Mouse (Mus musculus) thymus, adult 18-20 months (tissue): Measurements from ENCODE around the gene Otof.
A peak's percentile ranks its signal among the peaks of the same experiment; 100 is the strongest.

Source experiments
- DNase-seq, 2 experiments: peaks; one replicate each; pipeline ENCODE4 v3.0.0; 2022; ENCODE audit warnings: mixed read lengths in 2 of 2

Otof gene

DNA sequence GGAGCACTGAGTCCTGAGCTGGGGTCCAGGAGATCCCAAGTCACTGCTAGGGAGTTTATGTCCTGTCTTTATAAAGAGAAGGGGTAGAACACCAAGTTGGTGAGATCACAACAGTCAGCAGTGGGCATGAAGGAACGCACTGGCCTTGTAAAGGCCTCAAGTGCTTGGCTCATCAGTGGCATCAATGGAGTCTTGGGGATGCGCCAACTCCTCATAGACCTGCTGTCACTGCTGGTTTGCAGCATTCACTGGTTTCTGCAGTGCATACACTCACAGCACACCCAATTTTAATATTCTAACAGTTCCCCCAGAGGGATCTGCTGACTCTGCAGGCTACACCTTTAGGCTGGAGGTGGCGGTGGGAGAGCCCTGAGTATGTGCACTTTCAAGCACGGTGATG lies 38.6 kb downstream of the Otof start:
- DNase-seq, result no peak

DNA sequence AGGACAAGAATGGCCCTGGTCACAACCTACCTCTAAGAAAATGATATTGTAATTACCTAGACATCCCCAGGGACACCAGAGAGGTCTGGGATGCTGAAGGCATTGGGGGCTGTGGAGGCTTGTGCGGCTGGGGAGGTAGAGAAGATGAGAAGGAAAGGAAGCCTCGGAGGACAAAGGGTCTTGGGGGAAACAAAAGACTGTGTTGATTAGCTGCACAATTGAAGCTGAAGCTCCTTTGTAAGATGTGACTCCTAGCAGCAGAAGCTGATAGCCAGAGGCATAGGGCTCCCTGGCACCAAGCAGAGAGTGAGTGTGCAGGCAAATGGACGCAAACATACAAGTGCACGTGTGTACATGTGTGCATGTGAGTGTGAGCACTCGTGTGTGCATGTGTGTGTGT lies 45.1 kb downstream of the Otof start:
- no peak for DNase-seq

DNA sequence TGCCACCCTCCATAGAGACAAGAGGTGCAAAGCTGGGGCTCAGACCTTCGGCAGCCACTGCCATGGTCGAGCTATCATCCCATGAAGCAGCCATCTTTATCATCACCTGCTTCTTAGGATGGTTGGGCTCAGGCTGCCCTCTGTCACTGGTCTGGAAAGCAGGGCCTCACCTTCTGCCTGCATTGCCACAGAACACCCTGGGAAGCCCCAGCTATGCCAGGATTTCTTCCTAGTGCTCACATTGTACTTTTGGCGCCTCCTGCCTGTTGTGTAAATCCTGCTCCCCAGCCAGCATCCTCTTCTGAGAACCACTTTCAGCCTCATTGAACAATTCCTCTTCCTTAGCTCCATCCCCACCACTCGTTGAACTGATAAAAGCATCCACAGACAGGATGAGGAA lies 45.9 kb downstream of the Otof start:
- no peak for DNase-seq

- no peak for DNase-seq
These were observed 46.4 kb downstream of the Otof start for GRCm38 (mm10) chr5:30415381-30415780.

DNA sequence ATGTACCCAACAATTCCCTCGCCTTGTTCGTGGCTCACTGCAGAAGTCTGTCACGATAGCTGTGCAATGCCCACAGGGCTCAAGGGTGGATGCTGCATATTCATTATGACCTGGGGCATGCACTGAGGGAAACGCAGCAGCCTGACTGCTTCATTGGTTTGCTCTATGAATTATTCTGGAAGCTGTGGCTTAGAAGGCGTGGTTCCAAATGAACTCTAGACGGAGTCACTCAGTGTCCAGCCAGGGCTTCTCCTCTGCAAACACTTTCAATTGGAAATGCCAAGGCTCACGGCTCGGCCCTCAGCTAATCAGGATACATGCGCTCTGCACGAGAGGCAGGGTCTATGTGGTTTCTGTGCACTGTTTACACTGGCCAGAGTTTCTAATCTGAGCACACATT lies 50.2 kb downstream of the Otof start:
- no peak for DNase-seq

DNA sequence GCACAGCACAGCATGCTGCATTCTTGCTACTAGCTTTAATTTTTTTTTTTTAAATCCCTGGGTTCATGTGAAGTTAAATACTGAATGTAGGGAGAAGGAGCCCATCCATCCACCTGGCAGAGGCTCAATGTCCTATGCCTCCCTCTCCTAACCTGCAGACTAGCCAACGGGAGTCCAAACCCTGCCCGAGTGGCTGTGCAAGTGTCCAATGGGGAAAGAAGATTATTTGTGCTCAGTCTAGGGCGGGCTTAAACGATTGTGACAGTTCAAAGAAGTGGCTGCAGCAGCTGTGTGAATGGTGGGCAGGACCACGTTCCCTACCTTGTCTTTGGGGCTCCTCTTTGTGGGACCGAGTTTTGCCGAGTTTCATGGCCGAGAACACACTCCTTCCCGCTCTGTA lies 54.9 kb downstream of the Otof start:
- DNase-seq, result no peak

GRCm38 (mm10) chr5:30401165-30401564 lies 60.6 kb downstream of the Otof start:
- DNase-seq, result no peak

DNA sequence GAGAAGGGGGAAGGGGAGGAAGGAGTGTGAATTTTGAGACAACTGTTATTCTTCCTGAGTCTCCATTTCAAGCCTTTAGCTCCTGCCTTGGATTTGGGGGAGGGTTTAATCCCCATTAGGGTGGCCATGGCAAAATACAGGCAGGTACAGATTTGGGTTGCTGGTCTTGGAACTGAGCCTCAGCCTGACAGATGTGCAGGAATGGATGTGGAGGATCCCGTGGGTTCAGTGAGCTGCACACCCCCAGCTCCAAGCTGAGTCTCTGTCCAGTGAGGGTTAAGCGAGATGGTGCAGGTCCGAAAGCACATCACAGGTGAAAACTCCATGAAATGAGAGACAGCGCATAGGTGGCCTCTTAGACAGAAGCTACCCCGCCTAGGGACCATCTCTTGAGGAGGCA lies 61.2 kb downstream of the Otof start:
- DNase-seq, result no peak

DNA sequence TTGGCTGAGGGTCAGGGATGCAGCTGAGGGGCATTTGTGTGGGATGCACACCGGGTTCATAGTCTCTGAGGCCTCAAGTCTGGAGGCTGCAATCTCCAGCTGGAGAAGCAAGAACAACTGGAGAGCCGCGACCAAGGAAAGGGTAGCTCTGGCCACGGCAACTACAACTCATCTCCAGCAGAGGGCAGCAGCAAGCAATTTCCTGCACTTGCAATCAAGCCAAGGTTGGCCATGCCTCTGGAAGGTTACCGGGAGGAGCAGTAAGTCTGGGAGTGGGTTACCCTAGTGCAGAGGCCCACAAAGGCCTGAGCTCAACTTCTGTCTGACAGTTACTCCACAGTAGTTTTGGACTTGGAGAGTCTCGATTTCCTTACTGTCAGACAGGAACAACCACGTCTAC lies 70.3 kb downstream of the Otof start:
- peak; percentile 36 to 37 for DNase-seq

DNA sequence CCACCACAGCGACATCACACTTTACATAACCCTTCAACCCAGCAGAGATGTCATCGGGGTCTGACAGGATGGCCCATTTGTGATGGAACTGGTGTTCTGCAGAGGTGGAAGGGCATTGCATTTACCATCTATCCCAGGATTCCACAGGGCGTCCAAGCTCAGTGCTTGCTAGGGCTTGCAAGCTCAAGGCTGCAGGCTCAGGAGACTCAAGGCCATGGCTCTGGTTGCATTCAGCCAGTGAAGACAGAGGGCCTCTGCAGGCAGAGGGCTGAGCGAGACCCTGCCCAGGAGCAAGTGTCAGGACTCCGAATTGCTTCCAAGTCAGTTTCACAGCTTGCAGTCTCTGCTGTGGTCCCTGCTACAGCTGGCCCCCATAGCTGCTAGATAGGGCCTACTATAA lies 71.9 kb downstream of the Otof start:
- no peak for DNase-seq

DNA sequence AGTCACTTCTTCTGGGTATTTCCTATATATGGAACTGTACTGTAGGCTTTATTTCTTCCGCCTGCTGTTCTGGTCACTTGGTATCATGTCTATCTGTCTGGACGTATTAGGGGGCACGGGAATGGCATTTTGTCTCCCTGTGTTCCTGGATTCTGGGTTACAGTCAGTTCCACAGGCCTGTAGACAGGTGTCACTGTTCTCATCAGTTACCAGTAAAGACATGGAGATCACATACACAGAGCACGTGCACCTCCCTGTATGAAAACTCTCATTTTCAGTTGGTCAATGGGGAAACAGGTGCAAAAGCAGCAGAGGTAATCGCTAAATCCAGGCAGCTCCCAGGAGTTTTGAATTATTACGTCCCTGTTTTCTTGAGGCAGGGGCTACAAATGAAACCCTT lies 74.0 kb downstream of the Otof start:
- DNase-seq, result no peak

DNA sequence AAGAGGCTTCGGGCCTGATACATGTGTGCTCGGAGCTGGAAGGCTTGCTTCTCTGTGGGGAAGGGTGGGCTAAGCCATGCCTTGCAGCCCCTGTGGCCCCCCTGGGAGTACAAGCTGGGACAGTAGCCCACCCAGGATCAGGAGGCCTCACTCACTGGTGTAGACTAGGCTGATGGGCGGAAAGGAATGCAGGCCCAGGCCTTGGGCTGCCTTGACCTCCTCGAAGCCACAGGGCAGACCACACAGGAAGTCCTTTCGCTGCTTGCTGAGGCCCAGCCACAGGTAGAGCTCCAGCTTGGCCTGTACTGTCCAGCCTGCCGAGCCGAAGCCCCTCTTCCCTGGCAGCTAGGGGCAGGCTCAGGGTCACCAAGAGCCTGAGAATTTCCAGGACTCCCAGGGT lies 78.9 kb downstream of the Otof start:
- DNase-seq, result no peak

GRCm38 (mm10) chr5:30369426-30369825 lies 92.3 kb downstream of the Otof start:
- peak; percentile 44 to 56 for DNase-seq

DNA sequence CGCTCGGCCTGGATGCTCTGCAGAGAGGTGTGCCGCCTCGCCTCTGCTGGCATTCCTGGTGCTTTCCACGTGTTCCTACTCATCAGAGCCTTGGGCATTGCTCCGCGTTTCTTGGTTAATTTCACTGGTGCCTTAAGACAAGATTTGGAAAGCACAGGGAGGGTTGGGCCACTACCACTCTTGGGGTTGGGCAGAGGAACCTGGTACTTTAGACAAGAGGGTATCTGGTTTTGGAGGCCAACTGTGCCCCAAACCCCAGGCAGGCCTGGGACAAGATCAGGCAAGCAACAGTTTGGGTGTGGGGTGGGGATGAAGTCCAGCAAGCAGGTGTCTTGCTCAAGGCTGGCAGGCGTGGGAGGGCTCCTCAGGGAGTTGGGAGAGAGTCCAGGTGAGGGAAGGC lies 94.3 kb downstream of the Otof start:
- DNase-seq, result no peak

DNA sequence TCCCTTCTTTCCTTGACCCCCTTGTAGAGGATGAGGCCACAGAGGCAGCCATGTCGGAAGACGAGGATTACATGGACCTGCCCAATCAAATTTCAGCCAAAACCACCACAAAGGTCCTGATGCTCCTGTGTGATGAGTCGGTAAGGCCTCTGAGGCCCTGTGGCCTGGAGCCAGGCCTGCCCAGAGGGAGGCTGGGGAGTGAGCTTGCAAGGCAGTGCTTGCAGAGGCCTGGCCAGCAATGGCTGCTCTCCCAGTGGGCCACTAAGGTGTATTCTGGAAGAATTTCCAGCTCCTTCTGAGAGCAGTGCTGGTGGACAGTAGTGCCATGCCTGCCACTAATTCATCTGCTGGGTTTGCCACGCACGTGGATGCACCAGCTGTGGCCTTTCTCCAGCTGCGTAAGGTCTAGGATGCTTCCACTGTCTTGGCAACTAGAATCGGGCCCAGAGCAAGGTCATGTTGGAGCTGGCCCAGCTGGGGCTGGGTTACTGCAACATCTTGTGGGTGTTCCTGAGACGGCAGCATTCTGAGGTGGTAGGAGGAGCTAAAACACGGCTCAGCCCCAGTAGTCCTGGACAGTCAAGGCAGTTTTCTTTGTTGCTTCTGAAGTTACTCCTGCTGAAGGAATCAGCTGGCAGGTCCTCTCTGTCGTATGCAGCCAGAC lies 103.2 kb downstream of the Otof start:
- DNase-seq, result no peak

- no peak for DNase-seq
These were observed 105.1 kb downstream of the Otof start for GRCm38 (mm10) chr5:30356647-30357046.

DNA sequence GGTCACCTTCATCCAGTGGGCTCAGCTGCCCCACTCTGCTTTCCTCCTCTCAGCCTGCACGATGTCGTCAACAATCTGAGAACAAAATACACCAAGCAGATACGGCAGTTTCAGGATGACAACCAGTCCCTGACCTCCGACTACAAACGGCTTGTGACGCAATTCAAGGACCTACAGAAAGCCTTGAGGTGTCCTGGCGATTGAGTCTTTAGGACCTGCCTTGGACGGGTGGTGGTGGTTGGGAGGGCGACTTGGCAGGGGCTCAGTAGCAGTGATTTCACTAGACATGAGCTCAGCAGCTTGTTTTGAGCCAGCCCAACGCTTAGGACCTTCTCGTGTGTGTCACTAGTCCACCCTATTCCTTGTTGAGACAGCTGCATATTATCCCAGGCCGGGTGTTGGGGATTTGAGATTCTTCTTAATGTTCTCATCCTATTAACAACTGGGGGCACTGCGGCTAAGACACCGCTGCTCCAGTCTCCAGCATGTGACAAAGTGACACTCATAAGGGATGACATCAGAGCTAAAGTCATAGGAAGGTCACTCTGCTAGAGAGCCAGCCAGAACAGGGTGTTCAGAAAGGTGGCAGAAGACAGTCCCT lies 106.1 kb downstream of the Otof start:
- no peak for DNase-seq

DNA sequence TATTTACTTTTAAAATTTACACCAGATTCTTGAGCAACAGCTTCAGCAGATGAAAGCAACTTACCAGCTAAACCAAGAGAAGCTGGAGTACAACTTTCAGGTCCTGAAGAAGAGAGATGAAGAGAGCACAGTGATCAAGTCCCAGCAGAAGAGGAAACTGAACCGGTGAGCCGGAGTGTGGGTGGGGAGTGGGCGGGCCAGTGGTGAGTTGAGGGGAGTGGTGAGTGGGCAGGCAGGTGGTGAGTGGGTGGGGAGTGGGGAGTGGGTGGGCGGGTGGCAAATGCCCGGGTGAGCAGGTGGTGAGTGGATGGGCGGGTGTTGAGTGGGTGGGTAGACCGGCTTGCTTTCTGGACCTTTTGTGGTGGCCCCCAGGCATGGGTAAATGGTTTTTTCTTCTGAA lies 106.6 kb downstream of the Otof start:
- no peak for DNase-seq

DNA sequence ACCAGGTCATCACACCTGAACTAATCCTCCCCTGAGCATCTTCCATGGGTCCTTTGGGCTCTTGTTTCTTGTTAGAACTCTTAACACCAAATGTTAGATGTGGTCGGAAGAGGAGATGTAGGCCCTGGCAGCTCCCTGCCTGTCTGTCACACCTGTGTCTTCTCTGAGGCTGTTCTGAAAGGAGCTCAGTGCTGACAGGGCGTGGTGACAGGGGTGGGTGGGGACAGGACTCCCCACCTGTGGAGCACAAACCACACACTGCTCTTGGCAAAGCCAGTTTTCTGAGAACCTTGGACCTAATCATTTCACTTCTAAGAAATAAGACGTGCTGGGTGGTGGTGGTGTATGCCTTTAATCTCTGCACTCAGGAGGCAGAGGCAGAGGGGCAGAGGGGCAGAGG lies 108.1 kb downstream of the Otof start:
- DNase-seq, result peak; percentile 68 to 85

GRCm38 (mm10) chr5:30343886-30344285 lies 117.8 kb downstream of the Otof start:
- no peak for DNase-seq

- peak; percentile 50 to 66 for DNase-seq
These were observed 118.6 kb downstream of the Otof start for GRCm38 (mm10) chr5:30343107-30343506.

DNA sequence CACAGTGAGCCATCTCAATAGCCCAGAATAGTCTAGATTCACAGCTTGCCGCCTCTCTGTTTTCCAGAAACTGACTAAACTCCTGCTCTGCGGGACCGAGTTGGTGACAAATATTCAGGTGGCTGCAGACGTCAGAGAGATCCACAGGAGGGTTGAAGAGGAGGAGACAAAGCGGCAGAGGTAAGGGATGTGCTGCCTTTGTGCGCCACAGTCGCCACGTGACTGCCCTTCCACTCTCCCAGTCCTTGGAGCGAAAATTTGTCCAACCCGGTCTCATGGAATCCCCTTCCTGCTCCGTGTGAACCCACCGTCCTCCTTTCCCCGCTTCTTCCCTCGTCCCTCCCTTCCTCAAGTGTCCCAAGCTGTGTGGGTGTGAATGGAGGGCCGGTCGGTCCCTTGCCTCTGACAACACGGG lies 119.1 kb downstream of the Otof start:
- no peak for DNase-seq

DNA sequence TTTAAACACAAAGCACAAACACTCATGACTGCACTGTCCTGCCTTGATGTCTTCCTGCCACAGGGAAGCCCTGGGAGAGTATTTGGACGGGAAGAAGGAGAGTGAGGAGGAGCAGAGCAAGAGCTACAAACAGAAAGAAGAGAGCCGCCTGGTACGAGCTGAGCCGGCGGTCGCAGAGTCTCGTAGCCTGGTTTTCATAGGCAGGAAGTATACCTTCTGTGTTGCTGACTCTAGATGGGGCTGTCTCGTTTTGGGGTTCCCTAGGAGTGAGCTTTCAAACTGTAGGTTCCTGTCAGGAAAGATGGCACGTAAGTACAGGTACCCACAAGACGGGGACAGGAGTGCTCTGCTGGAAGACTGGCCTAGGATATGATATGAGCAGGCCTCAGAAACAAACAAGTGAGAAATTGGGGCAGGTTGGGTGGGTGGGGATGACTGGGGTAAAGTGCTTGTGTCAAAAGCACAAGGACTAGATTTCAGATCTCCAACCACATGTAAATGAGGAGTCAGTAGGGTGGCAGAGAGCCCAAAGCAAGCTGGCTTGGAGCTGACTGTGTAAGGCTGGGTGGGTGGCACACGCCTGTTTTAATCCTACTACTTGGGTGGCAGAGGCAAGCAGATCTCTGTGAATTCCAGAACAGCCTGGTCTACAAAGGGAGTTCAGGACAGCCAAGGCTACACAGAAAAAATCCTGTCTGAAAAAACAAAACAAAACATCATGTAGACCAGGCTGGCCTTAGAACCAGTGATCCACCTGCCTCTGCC lies 119.9 kb downstream of the Otof start:
- DNase-seq, result no peak

GRCm38 (mm10) chr5:30340815-30341214 lies 120.9 kb downstream of the Otof start:
- DNase-seq, result no peak
